Mouse (Mus musculus) neural tube, embryonic 14.5 days (tissue): Measurements from ENCODE around the gene Gm44596. TPM values are rescaled to one million over a fixed set of nuclear protein-coding genes. Genes with fewer than 3 reads are reported as not detected.

Experiments used
- ATAC-seq: fragments of 200-750 bp; cut with Nextera tagmentation; 2 replicates; pipeline ENCODE4 v1.8.0; 2017; ENCODE audit warnings: low read depth, mild to moderate bottlenecking, moderate TSS enrichment, moderate library complexity
- H3K27ac ChIP-seq: fragments of 300-500 bp; sonication (generic); 2 replicates; pipeline ENCODE4 v1.5.1; 2014; ENCODE audit warnings: low read depth, mild to moderate bottlenecking, control low read depth, low read length, moderate library complexity, mixed read lengths
- H3K27me3 ChIP-seq: fragments of 300-500 bp; sonication (generic); 2 replicates; pipeline ENCODE4 v1.6.1; 2014; ENCODE audit warnings: low read length; ENCODE audit not compliant: control insufficient read depth, insufficient read depth
- H3K36me3 ChIP-seq: fragments of 300-500 bp; sonication (generic); 2 replicates; pipeline ENCODE4 v1.6.1; 2014; ENCODE audit warnings: low read length, mixed read lengths; ENCODE audit not compliant: control insufficient read depth, insufficient read depth
- H3K4me1 ChIP-seq: fragments of 300-500 bp; sonication (generic); 2 replicates; pipeline ENCODE4 v1.6.1; 2014; ENCODE audit warnings: low read length; ENCODE audit not compliant: control insufficient read depth, insufficient read depth
- H3K4me2 ChIP-seq: fragments of 300-500 bp; sonication (generic); 2 replicates; pipeline ENCODE4 v1.6.1; 2014; ENCODE audit warnings: mild to moderate bottlenecking, low read depth, low read length, control low read depth
- H3K4me3 ChIP-seq: fragments of 300-500 bp; sonication (generic); 2 replicates; pipeline ENCODE4 v1.5.1; 2014; ENCODE audit warnings: low read depth, low read length, control low read depth, mixed read lengths
- H3K9ac ChIP-seq: fragments of 300-500 bp; sonication (generic); replicated peaks from 2 replicates; pipeline ENCODE4 v1.6.1; 2014; ENCODE audit warnings: low read depth, mild to moderate bottlenecking, control low read depth, low read length, mixed read lengths
- H3K9me3 ChIP-seq: fragments of 300-500 bp; sonication (generic); 2 replicates; pipeline ENCODE4 v1.6.1; 2016; ENCODE audit warnings: low read length; ENCODE audit not compliant: control insufficient read depth
- WGBS: fragments of 180-500 bp; shearing (Covaris S2); extraction: QIAGEN DNeasy Blood & Tissue Kit; methylation state at CpG from one replicate; pipeline ENCODE4 v1.1.7; 2014; 5-methylcytosine and 5-hydroxymethylcytosine counted together
- polyA plus RNA-seq: library from polyadenylated mRNA; unstranded; fragments of >200 nt; fragmentation: Nextera tagmentation; extraction: Ambion mirVana; gene quantifications from 2 replicates; pipeline ENCODE4 v1.2.1, GENCODE M21; 2014

Gm44596 gene
- polyA plus RNA-seq, 1 experiment from 2014 or later: not detected

GRCm38 (mm10) chr6:128354140-128354539 is 21.2 kb upstream of the Gm44596 start:
- Histone ChIP-seq H3K4me1 (peaks cover 9% of the 10 kb centered on the region), H3K27me3 (no peaks in the 10 kb centered on the region), H3K36me3 (peaks cover 4% of the 10 kb centered on the region; the same call in 1 of the 2 replicates), H3K9ac (no peak overlapping the region), H3K4me3 (no peak overlapping the region), H3K9me3 (no peaks in the 10 kb centered on the region), H3K4me2 (peak overlapping the region; percentile 53), H3K27ac (no peak overlapping the region)
- no peak for ATAC-seq
- 63% methylated on average over 3 of the region's 3 CpGs for WGBS

GRCm38 (mm10) chr6:128355201-128355681 is 20.1 kb upstream of the Gm44596 start:
- peaks cover 6% of the 10 kb centered on the region for H3K4me1 ChIP-seq
- ATAC-seq: peak; percentile 77
- peaks cover 4% of the 10 kb centered on the region; the same call in 1 of the 2 replicates for H3K36me3 ChIP-seq
- no peaks in the 10 kb centered on the region for H3K9me3 ChIP-seq
- H3K4me3 ChIP-seq: peak overlapping the region; percentile 74
- H3K27ac ChIP-seq: peak overlapping the region; percentile 91
- H3K4me2 ChIP-seq: peak overlapping the region; percentile 53
- peak overlapping the region; percentile 74 for H3K9ac ChIP-seq
- WGBS: under 1% methylated on average over 27 of the region's 28 CpGs
- H3K27me3 ChIP-seq: no peaks in the 10 kb centered on the region

- no peaks in the 10 kb centered on the region for H3K27me3 ChIP-seq
- peak; percentile 99 for ATAC-seq
- peak within 1 kb of the TSS; percentile 70 for H3K4me2 ChIP-seq
- H3K4me1 ChIP-seq: peaks cover 6% of the 10 kb centered on the region
- peak within 1 kb of the TSS; percentile 91 for H3K27ac ChIP-seq
- 1% methylated on average over 26 of the region's 42 CpGs for WGBS
- H3K4me3 ChIP-seq: peak within 1 kb of the TSS; percentile 74
- H3K36me3 ChIP-seq: peaks cover under 1% of the 10 kb centered on the region; the same call in 1 of the 2 replicates
- peak within 1 kb of the TSS; percentile 74 for H3K9ac ChIP-seq
- no peaks in the 10 kb centered on the region for H3K9me3 ChIP-seq
Measured at GRCm38 (mm10) chr6:128355726-128356416, 19.4 kb upstream of the Gm44596 start, which contains the start of gene Tulp3. Gene Tulp3 (minus strand): TSS chr6:128355851.

DNA sequence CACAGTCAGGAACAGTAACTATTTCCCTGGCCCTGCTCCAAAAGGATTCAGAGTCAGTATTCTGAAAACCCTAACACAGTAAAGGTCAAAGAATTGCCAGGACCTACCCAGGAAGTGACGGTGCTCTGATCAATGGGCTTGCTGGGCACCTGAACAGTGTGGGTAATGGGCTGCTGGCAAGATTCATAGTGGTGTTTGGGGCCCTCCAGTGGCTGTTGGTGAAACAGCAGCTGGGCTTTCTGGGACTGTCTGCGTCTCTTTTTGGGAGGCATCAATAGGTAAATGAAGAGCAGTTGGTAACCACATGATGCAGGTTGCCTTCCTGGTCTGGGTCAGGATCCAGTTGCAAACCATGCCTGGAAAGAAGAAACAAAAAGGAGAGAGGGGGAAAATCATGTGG is 16.3 kb upstream of the Gm44596 start:
- H3K9ac ChIP-seq: no peak overlapping the region
- H3K27me3 ChIP-seq: no peaks in the 10 kb centered on the region
- no peak overlapping the region for H3K4me3 ChIP-seq
- ATAC-seq: no peak
- H3K27ac ChIP-seq: no peak overlapping the region
- 2% methylated on average over 2 of the region's 2 CpGs for WGBS
- no peaks in the 10 kb centered on the region for H3K36me3 ChIP-seq
- no peaks in the 10 kb centered on the region for H3K9me3 ChIP-seq
- H3K4me1 ChIP-seq: peaks cover 18% of the 10 kb centered on the region
- no peak overlapping the region for H3K4me2 ChIP-seq

DNA sequence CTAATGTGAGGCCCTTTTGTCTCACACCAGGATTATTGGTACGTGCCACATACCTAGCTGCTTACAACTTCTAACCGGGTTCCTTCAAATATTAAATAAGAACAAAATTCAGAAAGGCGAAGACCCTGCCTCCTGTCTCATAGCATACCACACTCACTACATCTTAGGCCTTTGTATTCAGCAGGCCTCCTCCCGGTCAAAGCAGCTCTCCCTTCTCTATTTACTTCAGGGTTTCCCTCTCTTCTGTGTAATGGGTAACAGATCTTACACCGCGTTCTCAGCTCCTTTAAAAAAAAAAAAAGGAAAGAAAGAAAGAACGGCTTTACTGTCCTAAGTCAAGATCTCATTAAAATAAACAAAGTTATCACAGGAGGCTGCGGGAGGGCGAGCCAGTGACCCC is 13.4 kb upstream of the Gm44596 start:
- no peak for ATAC-seq
- no peaks in the 10 kb centered on the region for H3K27me3 ChIP-seq
- H3K9ac ChIP-seq: peak overlapping the region; percentile 78
- peaks cover 13% of the 10 kb centered on the region for H3K4me1 ChIP-seq
- 18% methylated on average over 9 of the region's 9 CpGs for WGBS
- peak overlapping the region; percentile 86 for H3K27ac ChIP-seq
- H3K4me3 ChIP-seq: peak overlapping the region; percentile 89
- peak overlapping the region; percentile 98 for H3K4me2 ChIP-seq
- H3K36me3 ChIP-seq: no peaks in the 10 kb centered on the region
- no peaks in the 10 kb centered on the region for H3K9me3 ChIP-seq

DNA sequence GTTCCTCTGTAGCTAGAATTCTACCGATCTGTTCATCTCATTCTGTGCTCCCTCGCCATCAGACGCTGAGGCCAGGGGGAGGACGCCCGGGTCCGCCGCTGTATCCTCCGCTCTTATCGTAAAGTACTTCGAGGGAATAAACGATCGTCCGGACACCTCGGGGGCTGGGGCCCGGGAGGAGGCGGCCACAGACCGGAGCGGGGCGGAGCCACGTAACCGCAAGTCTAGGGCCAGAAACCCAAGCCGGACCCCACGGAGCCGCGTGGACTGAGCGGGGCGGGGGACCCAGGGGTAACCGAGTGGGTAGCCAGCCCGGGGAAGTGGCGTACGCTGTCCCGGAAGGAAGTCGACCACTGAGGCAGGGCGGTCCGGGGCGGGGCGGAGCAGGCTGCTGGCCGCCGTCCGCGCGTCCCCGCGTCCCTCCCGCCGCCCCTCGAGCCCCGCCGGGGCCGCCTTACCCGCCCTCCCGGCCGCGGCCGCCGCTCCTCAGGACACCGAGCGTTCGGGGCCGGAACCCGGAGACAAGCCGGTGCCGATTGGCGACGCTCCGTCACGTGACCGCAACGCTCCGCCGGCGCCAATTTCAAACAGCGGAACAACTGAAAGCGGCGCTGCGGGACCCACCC is 12.8 kb upstream of the Gm44596 start, which contains the start of the genes Rhno1 and Foxm1:
Gene Rhno1 (minus strand): TSS at position 531 of the 626 bp plus-strand sequence.
Gene Foxm1 (plus strand): TSS at position 587 of the 626 bp plus-strand sequence.
- Histone ChIP-seq H3K9ac (peak within 1 kb of the TSS; percentile 78), H3K9me3 (no peaks in the 10 kb centered on the region), H3K4me1 (peaks cover 13% of the 10 kb centered on the region), H3K27me3 (no peaks in the 10 kb centered on the region), H3K4me3 (peak within 1 kb of the TSS; percentile 89), H3K27ac (peak within 1 kb of the TSS; percentile 86), H3K4me2 (peak within 1 kb of the TSS; percentile 98), H3K36me3 (no peaks in the 10 kb centered on the region)
- under 1% methylated on average over 62 of the region's 76 CpGs for whole genome bisulfite sequencing
- ATAC-seq: peak; percentile 90

DNA sequence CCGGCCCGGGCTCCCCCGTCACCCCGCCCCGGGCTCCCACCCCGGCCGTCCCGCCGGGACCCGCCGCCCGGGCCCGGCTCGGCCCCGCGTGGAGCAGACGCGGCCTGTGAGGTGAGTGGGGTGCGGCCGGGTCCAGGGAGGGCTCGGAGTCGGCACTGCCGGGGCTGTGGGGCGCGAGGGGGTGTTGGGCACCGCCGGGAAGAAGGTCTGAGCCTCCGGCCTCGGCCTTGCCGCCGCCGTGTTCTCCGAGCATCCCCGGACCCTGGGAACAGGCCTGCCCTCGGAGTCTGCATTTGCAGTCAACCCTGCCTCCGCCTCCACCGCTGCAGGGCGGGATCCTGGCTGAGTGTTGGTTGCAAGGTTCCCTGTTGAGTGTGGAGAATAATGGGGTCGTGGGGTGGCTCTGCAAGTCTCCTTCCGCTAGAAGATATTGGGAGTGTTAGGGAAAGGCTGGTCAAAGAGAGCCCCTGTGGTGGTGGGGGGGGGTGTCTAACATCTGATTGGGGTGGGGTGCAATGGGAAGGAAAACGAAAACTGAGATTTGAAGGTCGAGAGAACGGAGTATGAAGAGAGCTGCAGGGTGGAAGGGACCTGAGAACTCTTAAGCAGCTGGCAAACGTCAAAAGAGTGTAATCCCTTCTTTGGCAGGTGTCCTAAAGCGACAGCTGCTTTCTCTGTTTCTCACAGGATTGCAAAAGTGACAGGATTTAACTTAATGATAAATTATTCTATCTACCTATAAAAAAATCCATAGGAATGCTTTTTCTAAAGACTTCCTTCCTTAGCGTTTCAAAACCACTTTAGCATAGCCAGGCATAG is 12.1 kb upstream of the Gm44596 start:
- peaks cover 13% of the 10 kb centered on the region for H3K4me1 ChIP-seq
- peak overlapping the region; percentile 98 for H3K4me2 ChIP-seq
- peak overlapping the region; percentile 86 for H3K27ac ChIP-seq
- no peaks in the 10 kb centered on the region for H3K36me3 ChIP-seq
- H3K27me3 ChIP-seq: no peaks in the 10 kb centered on the region
- 2% methylated on average over 42 of the region's 46 CpGs for WGBS
- peak overlapping the region; percentile 78 for H3K9ac ChIP-seq
- no peaks in the 10 kb centered on the region for H3K9me3 ChIP-seq
- peak; percentile 73 for ATAC-seq
- H3K4me3 ChIP-seq: peak overlapping the region; percentile 89

- no peaks in the 10 kb centered on the region for H3K27me3 ChIP-seq
- H3K9ac ChIP-seq: no peak overlapping the region
- no peaks in the 10 kb centered on the region for H3K36me3 ChIP-seq
- ATAC-seq: no peak
- no peaks in the 10 kb centered on the region for H3K9me3 ChIP-seq
- H3K4me2 ChIP-seq: no peak overlapping the region
- 66% methylated on average over 6 of the region's 6 CpGs for WGBS
- H3K4me3 ChIP-seq: no peak overlapping the region
- no peak overlapping the region for H3K27ac ChIP-seq
- H3K4me1 ChIP-seq: peaks cover 13% of the 10 kb centered on the region
Measured at GRCm38 (mm10) chr6:128364721-128365120, 10.6 kb upstream of the Gm44596 start.
